ENCODE assay signal across 27 mouse cellular contexts in genomic region chr13:69380403-69380802, GRCm38 (mm10).
"Had no signal": no experiment of that assay in that cellular context is flagged by ENCODE, and none has a peak within 500 bp of the region (broad histone marks: within the 10 kb centered on the region; RNA-seq: fewer than 3 reads in every experiment).

No protein-coding gene starts in this region.

- H3K27ac ChIP-seq: embryonic facial prominence, embryonic 10.5 days; embryonic facial prominence, embryonic 12.5 days; embryonic facial prominence, embryonic 13.5 days; embryonic facial prominence, embryonic 15.5 days; forebrain, embryonic 10.5 days; forebrain, embryonic 12.5 days; forebrain, embryonic 13.5 days; forebrain, embryonic 15.5 days; gastrocnemius, adult 2 months had no signal

- H3K36me3 ChIP-seq: embryonic facial prominence, embryonic 10.5 days; embryonic facial prominence, embryonic 12.5 days; embryonic facial prominence, embryonic 13.5 days; embryonic facial prominence, embryonic 15.5 days; forebrain, embryonic 10.5 days; forebrain, embryonic 12.5 days; forebrain, embryonic 15.5 days had no signal

- H3K4me1 ChIP-seq: embryonic facial prominence, embryonic 10.5 days; embryonic facial prominence, embryonic 12.5 days; embryonic facial prominence, embryonic 13.5 days; embryonic facial prominence, embryonic 15.5 days; forebrain, embryonic 12.5 days; forebrain, embryonic 13.5 days; forebrain, embryonic 15.5 days had no signal

- H3K4me3 ChIP-seq: embryonic facial prominence, embryonic 10.5 days; embryonic facial prominence, embryonic 12.5 days; embryonic facial prominence, embryonic 13.5 days; embryonic facial prominence, embryonic 15.5 days; erythroblast, embryonic 14.5 days; forebrain, embryonic 10.5 days; forebrain, embryonic 12.5 days; forebrain, embryonic 13.5 days; forebrain, embryonic 15.5 days; gastrocnemius, adult 2 months had no signal

- ATAC-seq: forebrain, embryonic 13.5 days; forebrain, embryonic 14.5 days; forebrain, embryonic 15.5 days; forebrain, embryonic 16.5 days; forebrain, postnatal 0 days had no signal

- DNase-seq: cerebellum, adult 18-20 months; cerebellum, adult 2 months; cerebellum, adult 8-10 months; cerebellum, adult 9-10 months; cerebellum, adult 9-11 months; cerebellum, postnatal 10 days; cerebellum, postnatal 14 days; cerebellum, postnatal 25 days; cerebellum, postnatal 36 days; embryo, embryonic 11 days; forebrain, postnatal 0 days; gastrocnemius, adult 2 months; gastrocnemius, postnatal 10 days; gastrocnemius, postnatal 14 days; gastrocnemius, postnatal 25 days; gastrocnemius, postnatal 36 days had no signal

- H3K9me3 ChIP-seq: embryonic facial prominence, embryonic 10.5 days; embryonic facial prominence, embryonic 12.5 days; embryonic facial prominence, embryonic 13.5 days; embryonic facial prominence, embryonic 15.5 days; forebrain, embryonic 10.5 days; forebrain, embryonic 12.5 days; forebrain, embryonic 13.5 days; forebrain, embryonic 15.5 days had no signal

- H3K4me2 ChIP-seq: embryonic facial prominence, embryonic 12.5 days; embryonic facial prominence, embryonic 13.5 days; embryonic facial prominence, embryonic 15.5 days; forebrain, embryonic 12.5 days; forebrain, embryonic 13.5 days; forebrain, embryonic 15.5 days had no signal

- H3K27me3 ChIP-seq: embryonic facial prominence, embryonic 12.5 days; embryonic facial prominence, embryonic 13.5 days; embryonic facial prominence, embryonic 15.5 days; forebrain, embryonic 12.5 days; forebrain, embryonic 13.5 days; forebrain, embryonic 15.5 days had no signal

- H3K9ac ChIP-seq: embryonic facial prominence, embryonic 12.5 days; embryonic facial prominence, embryonic 13.5 days; embryonic facial prominence, embryonic 15.5 days; forebrain, embryonic 12.5 days; forebrain, embryonic 13.5 days; forebrain, embryonic 15.5 days; forebrain, postnatal 0 days had no signal
